Mouse (Mus musculus): ENCODE results near the gene Lypd6b. TPM values are rescaled to one million over a fixed set of nuclear protein-coding genes. Genes with fewer than 3 reads are reported as not detected.

The Lypd6b gene
- polyA plus RNA-seq, 1 experiment from 2014 or later = 4.4 TPM

- no peaks in the 10 kb centered on the region for H3K4me1 ChIP-seq (replicated peaks)
- no peak for ATAC-seq (ENCODE audit: low FRiP score)
- no peaks in the 10 kb centered on the region for H3K36me3 ChIP-seq
- H3K27ac ChIP-seq = no peak overlapping the region
- no peaks in the 10 kb centered on the region for H3K27me3 ChIP-seq
- H3K9ac ChIP-seq = no peak overlapping the region
- WGBS = 86% methylated on average over 3 of the region's 3 CpGs
- H3K4me2 ChIP-seq = no peak overlapping the region
- H3K4me3 ChIP-seq = no peak overlapping the region
- H3K9me3 ChIP-seq = no peaks in the 10 kb centered on the region
These were observed 197.3 kb downstream of the Lypd6b start for GRCm38 (mm10) chr2:49984780-49985179.

GRCm38 (mm10) chr2:49995841-49996240 is 208.4 kb downstream of the Lypd6b start:
- Histone ChIP-seq H3K4me3 (no peak overlapping the region), H3K27ac (no peak overlapping the region), H3K4me1 (replicated peaks) (no peaks in the 10 kb centered on the region), H3K27me3 (no peaks in the 10 kb centered on the region), H3K9ac (no peak overlapping the region), H3K4me2 (no peak overlapping the region), H3K9me3 (no peaks in the 10 kb centered on the region), H3K36me3 (no peaks in the 10 kb centered on the region)
- WGBS = 86% methylated on average over 4 of the region's 4 CpGs
- no peak for ATAC-seq (ENCODE audit: low FRiP score)

- Histone ChIP-seq H3K4me2 (no peak overlapping the region), H3K27ac (no peak overlapping the region), H3K4me3 (no peak overlapping the region), H3K27me3 (no peaks in the 10 kb centered on the region), H3K36me3 (no peaks in the 10 kb centered on the region), H3K9ac (no peak overlapping the region), H3K9me3 (no peaks in the 10 kb centered on the region), H3K4me1 (replicated peaks) (no peaks in the 10 kb centered on the region)
- ATAC-seq (ENCODE audit: low FRiP score) = no peak
- 88% methylated on average over 1 of the region's 1 CpGs for WGBS
These were observed 209.7 kb downstream of the Lypd6b start for GRCm38 (mm10) chr2:49997216-49997615.

Other genes starting within 250 kb of the Lypd6b start
- gene Kif5c, start 168.4 kb upstream of the Lypd6b start, polyA plus RNA-seq (2015; fragmentation: Nextera tagmentation; extraction: Ambion mirVana) = 178 and 186 TPM in 2 replicates